Mouse (Mus musculus) myocyte (in vitro differentiated cells): ENCODE results near the gene Fam71a.

Experiments
- CEBPB ChIP-seq: IDR thresholded peaks from 2 replicates; pipeline ENCODE4 v1.6.1; 2011; ENCODE audit warnings: mild to moderate bottlenecking, moderate library complexity; ENCODE audit not compliant: poor library complexity, insufficient read depth, severe bottlenecking
- E2F4 ChIP-seq: IDR thresholded peaks from one replicate; pipeline ENCODE4 v1.6.1; 2011; ENCODE audit warnings: mild to moderate bottlenecking, control low read depth, moderate library complexity; ENCODE audit not compliant: insufficient read depth
- MAX ChIP-seq: IDR thresholded peaks from one replicate; pipeline ENCODE4 v1.6.1; 2011; ENCODE audit warnings: low read depth, mild to moderate bottlenecking, control low read depth
- MYOD1 ChIP-seq, 3 experiments: IDR thresholded peaks; one replicate each; pipeline ENCODE4 v1.6.1; 2011; ENCODE audit warnings: control low read depth in 2 of 3, low read depth in 2 of 3, mild to moderate bottlenecking in 2 of 3, moderate library complexity in 1 of 3; ENCODE audit not compliant: insufficient read length in 2 of 3, control insufficient read depth in 1 of 3
- MYOG ChIP-seq, 3 experiments: IDR thresholded peaks; one replicate each; pipeline ENCODE4 v1.6.1; 2011; ENCODE audit warnings: control low read depth in 2 of 3, low read depth in 2 of 3, mild to moderate bottlenecking in 2 of 3; ENCODE audit not compliant: insufficient read length in 2 of 3, control insufficient read depth in 1 of 3, insufficient read depth in 1 of 3
- POLR2A ChIP-seq: IDR thresholded peaks from one replicate; pipeline ENCODE4 v1.6.1; 2011; ENCODE audit warnings: low read depth, mild to moderate bottlenecking, control low read depth, moderate library complexity; ENCODE audit not compliant: insufficient read length
- REST ChIP-seq: IDR thresholded peaks from one replicate; pipeline ENCODE4 v1.6.1; 2011; ENCODE audit warnings: mild to moderate bottlenecking, control low read depth, moderate library complexity; ENCODE audit not compliant: insufficient read depth, insufficient read length
- TCF12 ChIP-seq: IDR thresholded peaks from one replicate; pipeline ENCODE4 v1.6.1; 2011; ENCODE audit warnings: mild to moderate bottlenecking, control low read depth; ENCODE audit not compliant: poor library complexity, insufficient read depth, severe bottlenecking
- TCF3 ChIP-seq: IDR thresholded peaks from one replicate; pipeline ENCODE4 v1.6.1; 2011; ENCODE audit warnings: low read depth, control low read depth; ENCODE audit not compliant: insufficient read length
- USF1 ChIP-seq: IDR thresholded peaks from one replicate; pipeline ENCODE4 v1.6.1; 2011; ENCODE audit warnings: low read depth, mild to moderate bottlenecking, control low read depth, moderate library complexity

GRCm38 (mm10) chr1:191115514-191116238, 48.9 kb downstream of the Fam71a start:
- TF ChIP-seq POLR2A = no peak
- no peak for TF ChIP-seq MYOD1 (IDR thresholded peaks at IDR 0.05; ENCODE audit: control insufficient read depth in 1 of 3, insufficient read length in 2 of 3, low read depth in 2 of 3)
- no peak for TF ChIP-seq TCF3
- TF ChIP-seq USF1 = no peak
- TF ChIP-seq MAX = no peak
- TF ChIP-seq E2F4 = no peak
- TF ChIP-seq TCF12 = no peak
- no peak for TF ChIP-seq CEBPB
- TF ChIP-seq MYOG (IDR thresholded peaks at IDR 0.05; ENCODE audit: control insufficient read depth in 1 of 3, insufficient read depth in 1 of 3, insufficient read length in 2 of 3, low read depth in 2 of 3) = no peak
- no peak for TF ChIP-seq REST
